Mouse (Mus musculus) heart, embryonic 14.5 days (tissue): Measurements from ENCODE around the gene Tmem106b. TPM values are rescaled to one million over a fixed set of nuclear protein-coding genes. Genes with fewer than 3 reads are reported as not detected.

Source experiments
- ATAC-seq: fragments of 200-750 bp; cut with Nextera tagmentation; 2 replicates; pipeline ENCODE4 v1.8.0; 2017; ENCODE audit warnings: low read depth, moderate TSS enrichment; ENCODE audit not compliant: insufficient number of reproducible peaks, insufficient read depth, low FRiP score
- H3K27ac ChIP-seq, 2 experiments: fragments of 200-500 bp in 1 of 2; fragments of 300-500 bp in 1 of 2; sonication (generic) in 1 of 2; replicated peaks in 1 of 2; 2 replicates each; pipeline ENCODE4 v1.5.1; 2012 to 2014; ENCODE audit warnings: low read depth in 2 of 2, low read length in 2 of 2, control low read depth in 1 of 2, mild to moderate bottlenecking in 1 of 2, mixed read lengths in 1 of 2; ENCODE audit not compliant: control insufficient read depth in 1 of 2, insufficient read depth in 1 of 2
- H3K27me3 ChIP-seq: fragments of 300-500 bp; sonication (generic); 2 replicates; pipeline ENCODE4 v1.6.1; 2014; ENCODE audit warnings: mild to moderate bottlenecking, low read length, control low read depth; ENCODE audit not compliant: control insufficient read depth, insufficient read depth
- H3K36me3 ChIP-seq: fragments of 300-500 bp; sonication (generic); 2 replicates; pipeline ENCODE4 v1.6.1; 2014; ENCODE audit warnings: mild to moderate bottlenecking, control low read depth, low read length, mixed read lengths; ENCODE audit not compliant: control insufficient read depth, insufficient read depth
- H3K4me1 ChIP-seq, 2 experiments: fragments of 200-500 bp in 1 of 2; fragments of 300-500 bp in 1 of 2; sonication (generic) in 1 of 2; 2 replicates each; pipeline ENCODE4 v1.6.1; 2012 to 2014; ENCODE audit warnings: low read length in 2 of 2, control low read depth in 1 of 2, mixed read lengths in 1 of 2; ENCODE audit not compliant: control insufficient read depth in 2 of 2, insufficient read depth in 2 of 2
- H3K4me2 ChIP-seq: fragments of 300-500 bp; sonication (generic); 2 replicates; pipeline ENCODE4 v1.6.1; 2014; ENCODE audit warnings: mild to moderate bottlenecking, low read length
- H3K4me3 ChIP-seq, 2 experiments: fragments of 200-500 bp in 1 of 2; fragments of 300-500 bp in 1 of 2; sonication (generic) in 1 of 2; 2 replicates each; pipeline ENCODE4 v1.5.1; 2012 to 2014; ENCODE audit warnings: low read length in 2 of 2, mild to moderate bottlenecking in 2 of 2, control low read depth in 1 of 2, low read depth in 1 of 2, moderate library complexity in 1 of 2; ENCODE audit not compliant: control insufficient read depth in 1 of 2, insufficient read depth in 1 of 2
- H3K9ac ChIP-seq: fragments of 300-500 bp; sonication (generic); 2 replicates; pipeline ENCODE4 v1.6.1; 2014; ENCODE audit warnings: mild to moderate bottlenecking, low read length
- H3K9me3 ChIP-seq: fragments of 300-500 bp; sonication (generic); 2 replicates; pipeline ENCODE4 v1.6.1; 2016; ENCODE audit warnings: low read length, control low read depth; ENCODE audit not compliant: control insufficient read depth
- WGBS: fragments of 180-500 bp; shearing (Covaris S2); extraction: QIAGEN DNeasy Blood & Tissue Kit; methylation state at CpG from one replicate; pipeline ENCODE4 v1.1.7; 2014; 5-methylcytosine and 5-hydroxymethylcytosine counted together
- polyA plus RNA-seq: library from polyadenylated mRNA; unstranded; fragments of >200 nt; fragmentation: Nextera tagmentation; extraction: Ambion mirVana; gene quantifications from 2 replicates; pipeline ENCODE4 v1.2.1, GENCODE M21; 2014

The Tmem106b gene
- polyA plus RNA-seq, 1 experiment from 2014 or later = 42.5 TPM

- Histone ChIP-seq H3K4me1 (peaks cover 0 to 3% of the 10 kb centered on the region in 2 experiments; a peak in 1 of 4 replicates), H3K27me3 (no peaks in the 10 kb centered on the region), H3K9ac (no peak overlapping the region), H3K4me3 (no peak overlapping the region), H3K9me3 (no peaks in the 10 kb centered on the region), H3K4me2 (no peak overlapping the region), H3K36me3 (no peaks in the 10 kb centered on the region), H3K27ac (no peak overlapping the region)
- WGBS = 79% methylated on average over 4 of the region's 4 CpGs
- ATAC-seq = no peak
These were observed 7.5 kb upstream of the Tmem106b start for GRCm38 (mm10) chr6:13062063-13062462.

GRCm38 (mm10) chr6:13062691-13063255 is 6.8 kb upstream of the Tmem106b start:
- Histone ChIP-seq H3K4me2 (no peak overlapping the region), H3K27me3 (no peaks in the 10 kb centered on the region), H3K4me1 (peaks cover 0 to 3% of the 10 kb centered on the region in 2 experiments; a peak in 1 of 4 replicates), H3K36me3 (no peaks in the 10 kb centered on the region), H3K9me3 (no peaks in the 10 kb centered on the region), H3K27ac (no peak overlapping the region), H3K4me3 (no peak overlapping the region), H3K9ac (no peak overlapping the region)
- 60% methylated on average over 2 of the region's 2 CpGs for WGBS
- no peak for ATAC-seq

DNA sequence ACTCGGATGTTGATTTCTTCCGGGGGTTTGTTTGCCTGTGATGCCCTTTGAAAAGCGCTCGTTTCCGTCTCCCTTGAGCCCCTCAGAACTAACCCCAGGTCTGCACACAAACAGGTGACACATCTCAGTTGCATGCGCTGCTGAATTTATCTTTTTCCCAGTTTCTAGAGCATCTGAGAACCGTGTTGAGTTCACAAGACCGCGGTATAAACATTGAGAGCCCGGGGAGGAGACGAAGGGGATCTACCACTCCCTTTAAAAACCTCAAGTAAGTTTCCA is 527 bp downstream of the Tmem106b start:
- H3K4me1 ChIP-seq = peaks cover 0 to 4% of the 10 kb centered on the region in 2 experiments; a peak in 2 of 4 replicates
- peak overlapping the region; percentile 85 to 89 for H3K27ac ChIP-seq
- peak overlapping the region; percentile 78 to 86 for H3K4me3 ChIP-seq
- peak overlapping the region; percentile 79 for H3K4me2 ChIP-seq
- H3K27me3 ChIP-seq = no peaks in the 10 kb centered on the region
- peak overlapping the region; percentile 86 for H3K9ac ChIP-seq
- peaks cover 37% of the 10 kb centered on the region for H3K36me3 ChIP-seq
- no peaks in the 10 kb centered on the region for H3K9me3 ChIP-seq
- WGBS = 0% methylated on average over 11 of the region's 11 CpGs
- ATAC-seq = 0 out of 2 replicates have a peak, but pooled peaks have one; percentile 4

DNA sequence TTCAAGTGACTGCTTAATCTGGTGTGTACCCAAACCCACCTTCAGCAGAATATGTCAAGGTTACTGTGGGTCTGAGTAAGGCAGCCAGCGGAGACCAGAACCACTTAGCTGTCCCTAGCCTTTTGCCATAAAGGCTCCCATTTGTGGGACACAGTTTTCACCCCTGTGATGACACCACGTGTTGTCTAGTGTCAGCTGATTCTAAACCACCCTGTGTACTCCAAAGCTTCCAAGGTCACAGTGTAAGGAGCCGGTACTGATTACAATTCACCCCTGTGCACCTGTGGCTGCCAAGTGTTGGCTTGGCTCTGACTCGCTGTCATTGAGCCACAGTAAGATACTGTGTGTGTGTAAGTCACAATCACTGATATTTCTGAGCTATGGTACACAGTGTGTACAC is 926 bp downstream of the Tmem106b start:
- WGBS = 34% methylated on average over 4 of the region's 4 CpGs
- Histone ChIP-seq H3K4me1 (peaks cover 0 to 4% of the 10 kb centered on the region in 2 experiments; a peak in 2 of 4 replicates), H3K9me3 (no peaks in the 10 kb centered on the region), H3K4me2 (peak overlapping the region; percentile 79), H3K27me3 (no peaks in the 10 kb centered on the region), H3K9ac (peak overlapping the region; percentile 86), H3K27ac (peak overlapping the region; percentile 85 to 89), H3K36me3 (peaks cover 41% of the 10 kb centered on the region), H3K4me3 (peak overlapping the region; percentile 78 to 86)
- ATAC-seq = peak; percentile 38; the same call in 1 of the 2 replicates

- ATAC-seq = no peak
- no peak overlapping the region for H3K4me3 ChIP-seq
- H3K9me3 ChIP-seq = no peaks in the 10 kb centered on the region
These were observed 3.5 kb downstream of the Tmem106b start for GRCm38 (mm10) chr6:13073036-13073435.

DNA sequence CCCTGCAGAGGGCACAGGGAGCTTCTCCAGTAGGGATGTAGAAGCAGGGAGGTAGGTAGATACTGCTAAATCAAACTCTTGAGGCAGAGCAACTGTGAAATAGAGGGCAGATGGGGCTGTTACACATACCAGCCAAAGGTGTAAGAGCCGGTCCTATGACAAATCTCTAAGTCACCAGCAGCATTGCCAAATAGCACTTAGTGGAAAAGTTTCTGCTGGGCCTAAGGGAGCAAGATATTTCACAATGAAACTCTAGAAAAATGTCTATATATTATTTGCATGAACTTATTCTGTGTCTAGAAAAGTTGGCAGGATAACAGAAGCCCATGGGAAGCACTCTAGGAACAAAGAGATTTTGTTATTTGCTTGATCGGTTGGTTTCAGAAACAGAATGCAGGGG is 4.3 kb downstream of the Tmem106b start:
- WGBS = 76% methylated on average over 2 of the region's 2 CpGs

More at GRCm38 (mm10) chr6:13073036-13073435, 3.5 kb downstream of the Tmem106b start:
- H3K27ac ChIP-seq = no peak overlapping the region
- H3K4me1 ChIP-seq = peaks cover 0 to 4% of the 10 kb centered on the region in 2 experiments; a peak in 2 of 4 replicates
- WGBS = 88% methylated on average over 4 of the region's 4 CpGs
- peaks cover 66% of the 10 kb centered on the region for H3K36me3 ChIP-seq
- no peaks in the 10 kb centered on the region for H3K27me3 ChIP-seq
- H3K9ac ChIP-seq = no peak overlapping the region
- H3K4me2 ChIP-seq = no peak overlapping the region

GRCm38 (mm10) chr6:13082881-13083280 is 13.3 kb downstream of the Tmem106b start:
- no peak for ATAC-seq
- no peak overlapping the region for H3K4me3 ChIP-seq
- no peak overlapping the region for H3K27ac ChIP-seq
- H3K4me2 ChIP-seq = no peak overlapping the region
- H3K4me1 ChIP-seq = no peaks in the 10 kb centered on the region
- peaks cover 80% of the 10 kb centered on the region for H3K36me3 ChIP-seq
- no peak overlapping the region for H3K9ac ChIP-seq
- H3K9me3 ChIP-seq = no peaks in the 10 kb centered on the region
- 91% methylated on average over 9 of the region's 9 CpGs for WGBS
- H3K27me3 ChIP-seq = no peaks in the 10 kb centered on the region

More for the DNA sequence above, 4.3 kb downstream of the Tmem106b start:
- peaks cover 74% of the 10 kb centered on the region for H3K36me3 ChIP-seq
- no peak for ATAC-seq
- no peaks in the 10 kb centered on the region for H3K9me3 ChIP-seq
- H3K9ac ChIP-seq = no peak overlapping the region
- H3K4me1 ChIP-seq = peaks cover 0 to 4% of the 10 kb centered on the region in 2 experiments; a peak in 2 of 4 replicates
- no peaks in the 10 kb centered on the region for H3K27me3 ChIP-seq
- H3K27ac ChIP-seq = no peak overlapping the region
- no peak overlapping the region for H3K4me2 ChIP-seq
- H3K4me3 ChIP-seq = no peak overlapping the region
